Mouse (Mus musculus): Measurements from ENCODE around the gene Rbpj. TPM values are rescaled to one million over a fixed set of nuclear protein-coding genes. Genes with fewer than 3 reads are reported as not detected.
A peak's percentile ranks its signal among the peaks of the same experiment; 100 is the strongest.

The Rbpj gene
- total and polyA plus RNA-seq, 3 experiments, result 40.5 to 62.8 (median 61.3) TPM

GRCm38 (mm10) chr5:53526070-53526430, 60.1 kb downstream of the Rbpj start:
- in situ Hi-C loops (cut with MboI; ENCODE audit: low pct_ligation_motif_present, low pct_unique_long_range_greater_than_20kb, low sequenced_read_pairs), result loop anchor here (10.0 kb wide), 1 partner anchor 121 kb away; no protein-coding TSS in a partner anchor
- Histone ChIP-seq H3K4me3 (replicated peaks in 1 of 3; ENCODE audit: low read depth in 2 of 3, low read length in 2 of 3, poor library complexity in 1 of 3) (peak overlapping the region in 2 of 3 experiments; percentile 17 to 35), H3K27me3 (replicated peaks) (no peaks in the 10 kb centered on the region), H3K4me2 (ENCODE audit: insufficient read depth, low read depth, poor library complexity, severe bottlenecking) (peak overlapping the region; percentile 45), H3K4me1 (ENCODE audit: control insufficient read depth in 1 of 2, insufficient read depth in 2 of 2) (peaks cover 9 to 57% of the 10 kb centered on the region in 2 experiments), H3K27ac (ENCODE audit: insufficient read depth, low read depth) (peak overlapping the region; percentile 67; the same call in 1 of the 2 replicates), H3K79me2 (replicated peaks; ENCODE audit: control insufficient read depth, extremely low read depth, insufficient read depth, poor library complexity, severe bottlenecking) (no peaks in the 10 kb centered on the region), H3K9ac (ENCODE audit: insufficient read depth, low read depth) (peak overlapping the region; percentile 27; the same call in 1 of the 2 replicates), H3K9me3 (replicated peaks; ENCODE audit: low read length) (no peaks in the 10 kb centered on the region), H3K36me3 (replicated peaks in 1 of 2; ENCODE audit: control insufficient read depth in 1 of 2, insufficient read depth in 1 of 2, low read length in 1 of 2) (no peaks in the 10 kb centered on the region)
- DNase-seq (ENCODE audit: extremely low read depth), result no peak
- dilution Hi-C loops (cut with MboI; ENCODE audit: extremely low pct_ligation_motif_present, extremely low pct_unique_long_range_greater_than_20kb, low sequenced_read_pairs), result no loop called here
- TF ChIP-seq TCF12 (IDR thresholded peaks at IDR 0.05; ENCODE audit: low read depth, low read length) (peak; percentile 2; the same call in 1 of the 2 replicates), EP300 (IDR thresholded peaks at IDR 0.05; ENCODE audit: low read length) (peak; percentile 42; the same call in 1 of the 2 replicates), NRF1 (IDR thresholded peaks at IDR 0.05; ENCODE audit: low read depth, low read length) (no peak), CTCF (conservative IDR thresholded peaks at IDR 0.05 in 1 of 2, IDR thresholded peaks at IDR 0.05 in 1 of 2; ENCODE audit: low read depth in 2 of 2, low read length in 2 of 2) (no peak), CHD2 (IDR thresholded peaks at IDR 0.05; ENCODE audit: low read length) (no peak), POLR2A (IDR thresholded peaks at IDR 0.05; ENCODE audit: low read depth, low read length) (no peak), GABPA (IDR thresholded peaks at IDR 0.05; ENCODE audit: insufficient replicate concordance, low read depth, low read length) (no peak), KAT2A (IDR thresholded peaks at IDR 0.05; ENCODE audit: insufficient replicate concordance, low read length) (0 out of 2 replicates have a peak, but pooled peaks have one; percentile 1), MXI1 (IDR thresholded peaks at IDR 0.05; ENCODE audit: low read depth, low read length) (peak; percentile 1; the same call in 1 of the 2 replicates), MAX (IDR thresholded peaks at IDR 0.05; ENCODE audit: low read length) (no peak), SIN3A (IDR thresholded peaks at IDR 0.05; ENCODE audit: low read length) (0 out of 2 replicates have a peak, but pooled peaks have one; percentile 4), BHLHE40 (IDR thresholded peaks at IDR 0.05; ENCODE audit: low read depth, low read length) (0 out of 2 replicates have a peak, but pooled peaks have one; percentile 6)

DNA sequence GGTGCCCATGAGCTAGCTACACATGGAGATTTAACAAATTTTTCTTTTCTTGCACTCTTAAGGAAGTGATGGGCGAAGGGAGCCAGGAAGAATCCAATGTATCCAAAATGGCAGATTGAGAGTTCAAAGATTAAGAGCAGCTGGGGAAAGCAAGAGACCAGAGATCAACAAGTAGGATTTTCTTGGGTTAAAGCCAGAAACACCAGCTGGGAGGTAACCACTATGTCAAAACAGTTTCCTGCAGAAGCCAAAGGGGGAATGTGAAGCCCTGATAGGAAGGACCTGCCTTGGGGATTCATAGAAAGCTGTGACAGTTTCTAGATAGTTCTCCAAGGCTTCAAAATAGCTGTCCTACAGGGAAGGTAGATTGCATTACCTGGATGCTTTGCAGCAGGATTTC, 63.9 kb downstream of the Rbpj start:
- no peak for DNase-seq (ENCODE audit: extremely low read depth)
- in situ Hi-C loops (cut with MboI; ENCODE audit: low pct_ligation_motif_present, low pct_unique_long_range_greater_than_20kb, low sequenced_read_pairs), result loop anchor here (10.0 kb wide), 1 partner anchor 125 kb away; no protein-coding TSS in a partner anchor
- Histone ChIP-seq H3K4me3 (replicated peaks in 1 of 3; ENCODE audit: low read depth in 2 of 3, low read length in 2 of 3, poor library complexity in 1 of 3) (no peak overlapping the region), H3K4me1 (ENCODE audit: control insufficient read depth in 1 of 2, insufficient read depth in 2 of 2) (peaks cover 7 to 42% of the 10 kb centered on the region in 2 experiments), H3K36me3 (replicated peaks in 1 of 2; ENCODE audit: control insufficient read depth in 1 of 2, insufficient read depth in 1 of 2, low read length in 1 of 2) (no peaks in the 10 kb centered on the region), H3K27ac (ENCODE audit: insufficient read depth, low read depth) (no peak overlapping the region), H3K27me3 (replicated peaks) (no peaks in the 10 kb centered on the region), H3K9me3 (replicated peaks; ENCODE audit: low read length) (no peaks in the 10 kb centered on the region), H3K4me2 (ENCODE audit: insufficient read depth, low read depth, poor library complexity, severe bottlenecking) (no peak overlapping the region), H3K79me2 (replicated peaks; ENCODE audit: control insufficient read depth, extremely low read depth, insufficient read depth, poor library complexity, severe bottlenecking) (no peaks in the 10 kb centered on the region), H3K9ac (ENCODE audit: insufficient read depth, low read depth) (no peak overlapping the region)
- dilution Hi-C loops (cut with MboI; ENCODE audit: extremely low pct_ligation_motif_present, extremely low pct_unique_long_range_greater_than_20kb, low sequenced_read_pairs), result no loop called here
- TF ChIP-seq SMC3 (IDR thresholded peaks at IDR 0.05; ENCODE audit: low read depth, low read length) (no peak), IRF4 (IDR thresholded peaks at IDR 0.05; ENCODE audit: low read depth, low read length) (no peak), SIN3A (IDR thresholded peaks at IDR 0.05; ENCODE audit: low read length) (no peak), KAT2A (IDR thresholded peaks at IDR 0.05; ENCODE audit: insufficient replicate concordance, low read length) (no peak), BHLHE40 (IDR thresholded peaks at IDR 0.05; ENCODE audit: low read depth, low read length) (no peak), EP300 (IDR thresholded peaks at IDR 0.05; ENCODE audit: low read length) (no peak), USF1 (IDR thresholded peaks at IDR 0.05; ENCODE audit: low read depth, low read length) (no peak), MEF2A (IDR thresholded peaks at IDR 0.05; ENCODE audit: borderline replicate concordance, low read depth, low read length) (no peak), MXI1 (IDR thresholded peaks at IDR 0.05; ENCODE audit: low read depth, low read length) (no peak), CTCF (conservative IDR thresholded peaks at IDR 0.05 in 1 of 2, IDR thresholded peaks at IDR 0.05 in 1 of 2; ENCODE audit: low read depth in 2 of 2, low read length in 2 of 2) (no peak), MAX (IDR thresholded peaks at IDR 0.05; ENCODE audit: low read length) (no peak), NELFE (IDR thresholded peaks at IDR 0.05; ENCODE audit: low read depth, low read length) (no peak), ZC3H11A (IDR thresholded peaks at IDR 0.05; ENCODE audit: low read depth, low read length) (no peak), TCF12 (IDR thresholded peaks at IDR 0.05; ENCODE audit: low read depth, low read length) (no peak), MAFK (IDR thresholded peaks at IDR 0.05; ENCODE audit: insufficient replicate concordance, low read length) (no peak), HCFC1 (IDR thresholded peaks at IDR 0.05; ENCODE audit: low read depth, low read length) (no peak)
